Mouse (Mus musculus) cerebellum, adult 8-10 months (tissue): ENCODE measurements around the gene Ppp4c.
"Not testable (repeated sequence)": the region's sequence is repeated elsewhere in the genome, so short reads cannot be mapped to it uniquely, and the experiment has no call there.

Experiments
- DNase-seq: peaks from one replicate; pipeline ENCODE4 v3.0.0; 2022

Gene Ppp4c

GRCm38 (mm10) chr7:126779983-126780970 is 12.0 kb downstream of the Ppp4c start:
- DNase-seq: peak; percentile 86

GRCm38 (mm10) chr7:126779101-126779500 is 13.2 kb downstream of the Ppp4c start:
- DNase-seq: not testable (repeated sequence)

- no peak for DNase-seq
Observed at GRCm38 (mm10) chr7:126778147-126778546, 14.1 kb downstream of the Ppp4c start.

- peak; percentile 54 for DNase-seq
Observed at GRCm38 (mm10) chr7:126777476-126777875, 14.8 kb downstream of the Ppp4c start.

- DNase-seq: peak; percentile 94
Observed at GRCm38 (mm10) chr7:126776598-126777057, 15.7 kb downstream of the Ppp4c start, which contains the start of gene Ypel3. Gene Ypel3 (plus strand): TSS chr7:126776955.

- no peak for DNase-seq
Observed at GRCm38 (mm10) chr7:126775978-126776234, 16.4 kb downstream of the Ppp4c start.

- no peak for DNase-seq
Observed at GRCm38 (mm10) chr7:126775185-126775977, 16.9 kb downstream of the Ppp4c start.

- DNase-seq: no peak
Observed at GRCm38 (mm10) chr7:126774463-126774862, 17.8 kb downstream of the Ppp4c start.

- no peak for DNase-seq
Observed at GRCm38 (mm10) chr7:126773351-126773750, 18.9 kb downstream of the Ppp4c start.

GRCm38 (mm10) chr7:126770784-126771183 is 21.5 kb downstream of the Ppp4c start:
- no peak for DNase-seq

- DNase-seq: no peak
Observed at GRCm38 (mm10) chr7:126767001-126767400, 25.3 kb downstream of the Ppp4c start.

- DNase-seq: no peak
Observed at GRCm38 (mm10) chr7:126766201-126766600, 26.1 kb downstream of the Ppp4c start, which contains the start of gene Gdpd3. Gene Gdpd3 (plus strand): TSS chr7:126766334.

- no peak for DNase-seq
Observed at GRCm38 (mm10) chr7:126765540-126765939, 26.8 kb downstream of the Ppp4c start.

GRCm38 (mm10) chr7:126762471-126763008 is 29.8 kb downstream of the Ppp4c start:
- DNase-seq: no peak

GRCm38 (mm10) chr7:126761529-126762067 is 30.7 kb downstream of the Ppp4c start:
- no peak for DNase-seq

GRCm38 (mm10) chr7:126760956-126761355 is 31.3 kb downstream of the Ppp4c start:
- no peak for DNase-seq

- DNase-seq: peak; percentile 66
Observed at GRCm38 (mm10) chr7:126760391-126760802, 31.9 kb downstream of the Ppp4c start.

- no peak for DNase-seq
Observed at GRCm38 (mm10) chr7:126759672-126760390, 32.5 kb downstream of the Ppp4c start.

- DNase-seq: peak; percentile 88
Observed at GRCm38 (mm10) chr7:126759050-126759671, 33.1 kb downstream of the Ppp4c start, which contains the start of gene Mapk3. Gene Mapk3 (plus strand): TSS chr7:126759601.

- DNase-seq: no peak
Observed at GRCm38 (mm10) chr7:126758539-126758938, 33.8 kb downstream of the Ppp4c start.

- DNase-seq: peak; percentile 85
Observed at GRCm38 (mm10) chr7:126754866-126755265, 37.4 kb downstream of the Ppp4c start.
